Mouse (Mus musculus): ENCODE results near the gene 2010300C02Rik.
"Not testable (repeated sequence)": the region's sequence is repeated elsewhere in the genome, so short reads cannot be mapped to it uniquely, and the experiment has no call there.

Gene 2010300C02Rik

GRCm38 (mm10) chr1:37628749-37629148, 91.1 kb downstream of the 2010300C02Rik start:
- DNase-seq (ENCODE audit: low spot score) = no peak

- DNase-seq (ENCODE audit: low spot score) = no peak
Measured at GRCm38 (mm10) chr1:37624185-37624584, 95.7 kb downstream of the 2010300C02Rik start.

- DNase-seq (ENCODE audit: low spot score) = no peak
Measured at GRCm38 (mm10) chr1:37622049-37622448, 97.8 kb downstream of the 2010300C02Rik start.

- DNase-seq (ENCODE audit: low spot score) = no peak
Measured at GRCm38 (mm10) chr1:37619542-37619941, 100.3 kb downstream of the 2010300C02Rik start.

GRCm38 (mm10) chr1:37617047-37617446, 102.8 kb downstream of the 2010300C02Rik start:
- DNase-seq (ENCODE audit: low spot score) = no peak

GRCm38 (mm10) chr1:37616569-37616968, 103.3 kb downstream of the 2010300C02Rik start:
- DNase-seq (ENCODE audit: low spot score) = no peak

GRCm38 (mm10) chr1:37615290-37616040, 104.4 kb downstream of the 2010300C02Rik start:
- DNase-seq (ENCODE audit: low spot score) = no peak

- no peak for DNase-seq (ENCODE audit: low spot score)
Measured at GRCm38 (mm10) chr1:37614836-37615235, 105.0 kb downstream of the 2010300C02Rik start.

- DNase-seq (ENCODE audit: low spot score) = no peak
Measured at GRCm38 (mm10) chr1:37614130-37614529, 105.8 kb downstream of the 2010300C02Rik start.

- no peak for DNase-seq (ENCODE audit: low spot score)
Measured at GRCm38 (mm10) chr1:37611032-37611431, 108.9 kb downstream of the 2010300C02Rik start.

GRCm38 (mm10) chr1:37610242-37610641, 109.6 kb downstream of the 2010300C02Rik start:
- DNase-seq (ENCODE audit: low spot score) = no peak

- DNase-seq (ENCODE audit: low spot score) = not testable (repeated sequence)
Measured at GRCm38 (mm10) chr1:37605694-37606093, 114.2 kb downstream of the 2010300C02Rik start.

- no peak for DNase-seq (ENCODE audit: low spot score)
Measured at GRCm38 (mm10) chr1:37603206-37603605, 116.7 kb downstream of the 2010300C02Rik start.

- no peak for DNase-seq (ENCODE audit: low spot score)
Measured at GRCm38 (mm10) chr1:37602268-37602667, 117.6 kb downstream of the 2010300C02Rik start.

- DNase-seq (ENCODE audit: low spot score) = no peak
Measured at GRCm38 (mm10) chr1:37601461-37601860, 118.4 kb downstream of the 2010300C02Rik start.

- no peak for DNase-seq (ENCODE audit: low spot score)
Measured at GRCm38 (mm10) chr1:37600640-37601175, 119.2 kb downstream of the 2010300C02Rik start.

GRCm38 (mm10) chr1:37598986-37599385, 120.9 kb downstream of the 2010300C02Rik start:
- DNase-seq (ENCODE audit: low spot score) = no peak

GRCm38 (mm10) chr1:37594812-37595211, 125.1 kb downstream of the 2010300C02Rik start:
- DNase-seq (ENCODE audit: low spot score) = not testable (repeated sequence)

GRCm38 (mm10) chr1:37585809-37586480, 133.9 kb downstream of the 2010300C02Rik start:
- no peak for DNase-seq (ENCODE audit: low spot score)

- no peak for DNase-seq (ENCODE audit: low spot score)
Measured at GRCm38 (mm10) chr1:37583795-37584464, 136.0 kb downstream of the 2010300C02Rik start.

GRCm38 (mm10) chr1:37583167-37583566, 136.7 kb downstream of the 2010300C02Rik start:
- no peak for DNase-seq (ENCODE audit: low spot score)

GRCm38 (mm10) chr1:37579686-37580085, 140.2 kb downstream of the 2010300C02Rik start:
- DNase-seq (ENCODE audit: low spot score) = no peak

Measured in embryo, embryonic 10 days (tissue).